In the genomic region with DNA sequence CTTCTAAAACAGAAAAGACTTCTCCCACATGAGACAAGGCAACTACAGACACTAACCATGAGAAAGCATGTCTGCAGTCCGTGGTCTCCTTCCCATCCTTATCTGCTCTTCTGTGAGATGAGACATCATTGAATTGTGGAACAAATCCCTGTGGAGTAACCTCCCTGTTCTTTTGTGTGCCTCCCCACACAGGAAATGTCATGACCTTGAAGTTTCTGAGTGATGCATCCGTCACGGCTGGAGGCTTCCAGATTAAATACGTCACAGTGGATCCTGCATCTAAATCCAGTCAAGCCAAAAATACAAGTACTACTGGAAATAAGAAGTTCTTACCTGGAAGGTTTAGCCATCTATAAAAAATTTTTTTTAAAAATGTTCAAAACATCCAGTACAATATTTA, we compare ENCODE assay signal across 24 mouse cellular contexts. TPM values are rescaled to one million over a fixed set of nuclear protein-coding genes. Genes with fewer than 3 reads are reported as not detected.
DNase-seq lines count a peak whose midpoint lies in the region; ATAC-seq lines count a peak whose summit lies in the region.
"Had no signal": no experiment of that assay in that cellular context is flagged by ENCODE, and none has a peak within 500 bp of the region (broad histone marks: within the 10 kb centered on the region; RNA-seq: fewer than 3 reads in every experiment).

No protein-coding gene starts in this region.

- H3K27ac ChIP-seq in heart, embryonic 15.5 days, result peak overlapping the region; percentile 37; the same call in 1 of the 2 replicates
- H3K27ac ChIP-seq in midbrain, embryonic 14.5 days (replicated peaks; ENCODE audit: low read depth, low read length), result no peak overlapping the region
- no peak overlapping the region for H3K27ac ChIP-seq in midbrain, embryonic 13.5 days
- H3K27ac ChIP-seq: embryonic facial prominence, embryonic 13.5 days; forebrain, embryonic 12.5 days; hindbrain, embryonic 13.5 days; left cerebral cortex, adult 2 months; limb, embryonic 15.5 days; liver, embryonic 14.5 days had no signal

- no peak overlapping the region for H3K4me2 ChIP-seq in heart, embryonic 15.5 days
- no peak overlapping the region for H3K4me2 ChIP-seq in midbrain, embryonic 14.5 days (ENCODE audit: low read length)
- H3K4me2 ChIP-seq in midbrain, embryonic 13.5 days (replicated peaks), result no peak overlapping the region
- H3K4me2 ChIP-seq: embryonic facial prominence, embryonic 13.5 days; forebrain, embryonic 12.5 days; heart, embryonic 12.5 days; hindbrain, embryonic 13.5 days; limb, embryonic 15.5 days; lung, embryonic 14.5 days had no signal

- no peak overlapping the region for H3K4me3 ChIP-seq in heart, embryonic 15.5 days
- H3K4me3 ChIP-seq in midbrain, embryonic 14.5 days (replicated peaks; ENCODE audit: low read depth, low read length), result no peak overlapping the region
- H3K4me3 ChIP-seq in midbrain, embryonic 13.5 days (replicated peaks), result no peak overlapping the region
- H3K4me3 ChIP-seq: embryonic facial prominence, embryonic 13.5 days; erythroblast, embryonic 14.5 days; forebrain, embryonic 12.5 days; heart, embryonic 12.5 days; hindbrain, embryonic 13.5 days; left cerebral cortex, adult 2 months; limb, embryonic 15.5 days; megakaryocyte, embryonic 14.5 days had no signal

- H3K4me1 ChIP-seq in heart, embryonic 15.5 days (replicated peaks), result peaks cover 14% of the 10 kb centered on the region
- no peaks in the 10 kb centered on the region for H3K4me1 ChIP-seq in midbrain, embryonic 14.5 days (ENCODE audit: control insufficient read depth, insufficient read depth, low read length)
- H3K4me1 ChIP-seq in midbrain, embryonic 13.5 days (replicated peaks), result no peaks in the 10 kb centered on the region
- H3K4me1 ChIP-seq: embryonic facial prominence, embryonic 13.5 days; forebrain, embryonic 12.5 days; hindbrain, embryonic 13.5 days; limb, embryonic 15.5 days had no signal

- no peak for ATAC-seq in heart, embryonic 15.5 days (replicated peaks; ENCODE audit: insufficient number of reproducible peaks, insufficient read depth, low FRiP score, low read depth)
- no peak for ATAC-seq in midbrain, embryonic 14.5 days (ENCODE audit: low FRiP score, low TSS enrichment)
- ATAC-seq in midbrain, embryonic 13.5 days, result no peak
- ATAC-seq: inflammation-experienced regulatory T-cells, adult 6 months had no signal

- no peaks in the 10 kb centered on the region for H3K9me3 ChIP-seq in heart, embryonic 15.5 days (replicated peaks)
- no peaks in the 10 kb centered on the region for H3K9me3 ChIP-seq in midbrain, embryonic 14.5 days (ENCODE audit: control insufficient read depth, low read length)
- no peaks in the 10 kb centered on the region for H3K9me3 ChIP-seq in midbrain, embryonic 13.5 days
- H3K9me3 ChIP-seq: embryonic facial prominence, embryonic 13.5 days; forebrain, embryonic 12.5 days; heart, embryonic 12.5 days; hindbrain, embryonic 13.5 days; limb, embryonic 15.5 days; megakaryocyte, embryonic 14.5 days had no signal

- intact Hi-C loops in heart, postnatal 36 days (cut with DNase I), result no loop called here

- WGBS in heart, embryonic 15.5 days, result 25% methylated on average over 4 of the region's 4 CpGs
- 12% methylated on average over 4 of the region's 4 CpGs for WGBS in midbrain, embryonic 14.5 days
- 22% methylated on average over 4 of the region's 4 CpGs for WGBS in midbrain, embryonic 13.5 days

- no peak overlapping the region for H3K9ac ChIP-seq in heart, embryonic 15.5 days
- H3K9ac ChIP-seq in midbrain, embryonic 14.5 days (replicated peaks; ENCODE audit: low read length), result no peak overlapping the region
- no peak overlapping the region for H3K9ac ChIP-seq in midbrain, embryonic 13.5 days (replicated peaks)
- H3K9ac ChIP-seq: embryonic facial prominence, embryonic 13.5 days; forebrain, embryonic 12.5 days; heart, embryonic 12.5 days; hindbrain, embryonic 13.5 days; limb, embryonic 15.5 days; liver, embryonic 14.5 days; lung, embryonic 14.5 days had no signal

- DNase-seq in heart, postnatal 36 days, result no peak
- peak; percentile 29 for DNase-seq in midbrain, embryonic 14.5 days
- peak; percentile 41 for DNase-seq in adrenal gland, adult 8-10 months
- no peak for DNase-seq in gastrocnemius, postnatal 10 days
- no peak for DNase-seq in spleen, postnatal 36 days (ENCODE audit: low spot score in 2 of 2)
- DNase-seq: cerebellum, adult 11 months; cerebellum, adult 9-11 months; kidney, adult 18-20 months; left cerebral cortex, postnatal 4 days; right cerebral cortex, postnatal 14 days had no signal

- no peaks in the 10 kb centered on the region for H3K27me3 ChIP-seq in heart, embryonic 15.5 days
- no peaks in the 10 kb centered on the region for H3K27me3 ChIP-seq in midbrain, embryonic 14.5 days (ENCODE audit: control insufficient read depth, insufficient read depth, low read length)
- H3K27me3 ChIP-seq in midbrain, embryonic 13.5 days, result no peaks in the 10 kb centered on the region
- H3K27me3 ChIP-seq: embryonic facial prominence, embryonic 13.5 days; forebrain, embryonic 12.5 days; heart, embryonic 12.5 days; hindbrain, embryonic 13.5 days; limb, embryonic 15.5 days had no signal

- H3K36me3 ChIP-seq in heart, embryonic 15.5 days, result no peaks in the 10 kb centered on the region
- no peaks in the 10 kb centered on the region for H3K36me3 ChIP-seq in midbrain, embryonic 14.5 days (ENCODE audit: control insufficient read depth, insufficient read depth, low read length)
- H3K36me3 ChIP-seq in midbrain, embryonic 13.5 days, result no peaks in the 10 kb centered on the region
- H3K36me3 ChIP-seq: heart, embryonic 12.5 days; hindbrain, embryonic 13.5 days had no signal

RNA-seq across cellular contexts. Expression of a gene that starts 17.0 kb away (rescaled TPM):
- polyA plus RNA-seq in heart, embryonic 15.5 days (2015; fragmentation: Nextera tagmentation; extraction: Ambion mirVana), result 16.3 and 20.2 TPM in 2 replicates
- 10 to 100 TPM; 19.5 to 25.1 TPM for total RNA-seq in heart, postnatal 36 days (2021)
- polyA plus RNA-seq in midbrain, embryonic 14.5 days (2014; fragmentation: Nextera tagmentation; extraction: Ambion mirVana), result 28.5 and 34.2 TPM in 2 replicates
- polyA plus RNA-seq in midbrain, embryonic 13.5 days (2015; fragmentation: Nextera tagmentation; extraction: Ambion mirVana), result 22.3 and 28.7 TPM in 2 replicates
- 10 to 100 TPM; 30.9 to 46.0 (median 36.6) TPM for total RNA-seq in adrenal gland, adult 8-10 months (2022)
- total RNA-seq in gastrocnemius, postnatal 10 days (2021), result 10 to 100 TPM in 1 of 2 experiments, 1 to 10 TPM in 1; 9.8 to 15.4 TPM

RNA-seq across cellular contexts. Expression of a gene that starts 17.8 kb away (rescaled TPM):
- 3.7 and 4.3 TPM in 2 replicates for polyA plus RNA-seq in heart, embryonic 15.5 days (2015; fragmentation: Nextera tagmentation; extraction: Ambion mirVana)
- 1 to 10 TPM; 1.0 to 1.2 TPM for total RNA-seq in heart, postnatal 36 days (2021)
- 2.7 and 3.9 TPM in 2 replicates for polyA plus RNA-seq in midbrain, embryonic 14.5 days (2014; fragmentation: Nextera tagmentation; extraction: Ambion mirVana)
- polyA plus RNA-seq in midbrain, embryonic 13.5 days (2015; fragmentation: Nextera tagmentation; extraction: Ambion mirVana), result 6.2 and 6.8 TPM in 2 replicates
- total RNA-seq in adrenal gland, adult 8-10 months (2022), result 1 to 10 TPM in 1 of 4 experiments, under 1 TPM in 3; 0.42 to 1.1 (median 0.66) TPM
- total RNA-seq in gastrocnemius, postnatal 10 days (2021), result 1 to 10 TPM; 4.5 to 5.2 TPM
- total RNA-seq: common myeloid progenitor, adult 5-6 weeks had no signal
- polyA plus RNA-seq: erythroblast, embryonic 14.5 days had no signal

Comparison
In these comparisons a context has a peak if more than half of its experiments do, and no peak if none do; other contexts are left out.
1. DNase-seq: peak in midbrain, embryonic 14.5 days (single experiment) and adrenal gland, adult 8-10 months (single experiment); none in heart, postnatal 36 days (0 of 2), gastrocnemius, postnatal 10 days (single experiment) and spleen, postnatal 36 days (0 of 2).